Mouse (Mus musculus) liver, embryonic 14.5 days (tissue): ENCODE measurements around the gene Efnb2. TPM values are rescaled to one million over a fixed set of nuclear protein-coding genes. Genes with fewer than 3 reads are reported as not detected.

Source experiments
- ATAC-seq: fragments of 200-750 bp; cut with Nextera tagmentation; 2 replicates; pipeline ENCODE4 v1.8.0; 2017; ENCODE audit warnings: moderate number of reproducible peaks, mild to moderate bottlenecking, moderate library complexity; ENCODE audit not compliant: insufficient read depth
- DNase-seq, 3 experiments: peaks; one replicate each; pipeline ENCODE4 v3.0.0-alpha.2; 2012 to 2013; ENCODE audit warnings: low read depth in 3 of 3, low spot score in 3 of 3
- H3K27ac ChIP-seq: fragments of 300-500 bp; sonication (generic); 2 replicates; pipeline ENCODE4 v1.5.1; 2014; ENCODE audit warnings: moderate library complexity, mild to moderate bottlenecking, control low read depth, inconsistent platforms
- H3K27me3 ChIP-seq: fragments of 300-500 bp; sonication (generic); 2 replicates; pipeline ENCODE4 v1.6.1; 2014; ENCODE audit warnings: mild to moderate bottlenecking, low read length, moderate library complexity; ENCODE audit not compliant: control insufficient read depth, insufficient read depth
- H3K36me3 ChIP-seq: fragments of 300-500 bp; sonication (generic); replicated peaks from 2 replicates; pipeline ENCODE4 v1.6.1; 2014; ENCODE audit warnings: low read depth; ENCODE audit not compliant: control insufficient read depth, insufficient read depth
- H3K4me1 ChIP-seq, 2 experiments: fragments of 200-500 bp in 1 of 2; fragments of 300-500 bp in 1 of 2; sonication (generic) in 1 of 2; replicated peaks; 2 replicates each; pipeline ENCODE4 v1.6.1; 2012 to 2014; ENCODE audit warnings: antibody characterized with exemption in 1 of 2, inconsistent platforms in 1 of 2, low read length in 1 of 2; ENCODE audit not compliant: control insufficient read depth in 2 of 2, insufficient read depth in 2 of 2
- H3K4me2 ChIP-seq: fragments of 300-500 bp; sonication (generic); 2 replicates; pipeline ENCODE4 v1.6.1; 2014; ENCODE audit warnings: low read depth, mild to moderate bottlenecking, control low read depth, moderate library complexity
- H3K4me3 ChIP-seq, 2 experiments: fragments of 200-500 bp in 1 of 2; fragments of 300-500 bp in 1 of 2; sonication (generic) in 1 of 2; 2 replicates each; pipeline ENCODE4 v1.5.1; 2012 to 2014; ENCODE audit warnings: low read depth in 2 of 2, low read length in 2 of 2, mild to moderate bottlenecking in 2 of 2, control low read depth in 1 of 2, inconsistent platforms in 1 of 2, moderate library complexity in 1 of 2; ENCODE audit not compliant: insufficient read depth in 1 of 2
- H3K9ac ChIP-seq: fragments of 300-500 bp; sonication (generic); replicated peaks from 2 replicates; pipeline ENCODE4 v1.6.1; 2014; ENCODE audit warnings: mild to moderate bottlenecking, control low read depth, moderate library complexity
- H3K9me3 ChIP-seq: fragments of 300-500 bp; sonication (generic); 2 replicates; pipeline ENCODE4 v1.6.1; 2016; ENCODE audit warnings: low read length, mixed read lengths; ENCODE audit not compliant: control insufficient read depth
- CTCF ChIP-seq: IDR thresholded peaks from 2 replicates; pipeline ENCODE4 v1.5.1; 2016; ENCODE audit warnings: antibody characterized with exemption, low read depth, control low read depth
- EP300 ChIP-seq: IDR thresholded peaks from 2 replicates; pipeline ENCODE4 v1.6.1; 2016; ENCODE audit warnings: antibody characterized with exemption, low read depth
- WGBS: fragments of 180-500 bp; shearing (Covaris S2); extraction: QIAGEN DNeasy Blood & Tissue Kit; methylation state at CpG from one replicate; pipeline ENCODE4 v1.1.7; 2014; ENCODE audit not compliant: insufficient replicate concordance; 5-methylcytosine and 5-hydroxymethylcytosine counted together
- polyA plus RNA-seq, 2 experiments: library from polyadenylated mRNA; depleted of rRNA in 1 of 2; stranded (reverse) in 1 of 2; unstranded in 1 of 2; fragments of >200 nt; fragmentation: Nextera tagmentation in 1 of 2; extraction: Ambion mirVana in 1 of 2; gene quantifications; 2 replicates each; pipeline versions ENCODE4 v1.2.1 to v1.2.3; 2012 to 2014

Gene Efnb2
- polyA plus RNA-seq, 2 experiments = 0.79 to 0.85 TPM

DNA sequence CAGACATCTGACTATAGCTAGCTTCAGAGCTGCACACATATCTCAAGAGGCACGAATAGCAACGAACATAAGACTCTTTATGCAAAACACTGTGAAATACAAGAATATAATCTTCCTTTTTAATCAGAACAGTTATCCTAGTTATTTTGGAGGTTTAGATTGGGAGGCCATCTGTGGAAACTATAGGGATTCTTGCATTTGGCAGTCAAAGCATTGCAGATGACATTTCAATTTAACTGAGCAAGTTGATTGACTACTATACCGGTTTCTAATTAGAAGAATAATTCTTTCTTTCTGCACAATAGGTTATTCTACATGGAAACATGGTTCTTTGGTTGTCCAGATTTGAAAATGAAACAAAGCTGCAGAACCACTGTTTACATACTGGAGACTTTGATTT lies 38.6 kb downstream of the Efnb2 start:
- no peaks in the 10 kb centered on the region for H3K4me1 ChIP-seq
- TF ChIP-seq EP300 = no peak
- TF ChIP-seq CTCF = no peak
- no peak overlapping the region for H3K27ac ChIP-seq
- no peak overlapping the region for H3K4me2 ChIP-seq
- WGBS = 66% methylated on average over 3 of the region's 3 CpGs
- H3K27me3 ChIP-seq = no peaks in the 10 kb centered on the region
- no peak for ATAC-seq
- H3K9ac ChIP-seq = no peak overlapping the region
- H3K36me3 ChIP-seq = no peaks in the 10 kb centered on the region
- no peak overlapping the region for H3K4me3 ChIP-seq
- no peak for DNase-seq
- no peaks in the 10 kb centered on the region for H3K9me3 ChIP-seq

- Histone ChIP-seq H3K9me3 (no peaks in the 10 kb centered on the region), H3K4me2 (no peak overlapping the region), H3K9ac (no peak overlapping the region), H3K36me3 (no peaks in the 10 kb centered on the region), H3K4me1 (no peaks in the 10 kb centered on the region), H3K4me3 (no peak overlapping the region), H3K27me3 (no peaks in the 10 kb centered on the region), H3K27ac (no peak overlapping the region)
- DNase-seq (no peak), ATAC-seq (no peak)
- 71% methylated on average over 12 of the region's 12 CpGs for WGBS
- TF ChIP-seq CTCF = no peak
- no peak for TF ChIP-seq EP300
These were observed 39.0 kb downstream of the Efnb2 start for GRCm38 (mm10) chr8:8622031-8622430.

DNA sequence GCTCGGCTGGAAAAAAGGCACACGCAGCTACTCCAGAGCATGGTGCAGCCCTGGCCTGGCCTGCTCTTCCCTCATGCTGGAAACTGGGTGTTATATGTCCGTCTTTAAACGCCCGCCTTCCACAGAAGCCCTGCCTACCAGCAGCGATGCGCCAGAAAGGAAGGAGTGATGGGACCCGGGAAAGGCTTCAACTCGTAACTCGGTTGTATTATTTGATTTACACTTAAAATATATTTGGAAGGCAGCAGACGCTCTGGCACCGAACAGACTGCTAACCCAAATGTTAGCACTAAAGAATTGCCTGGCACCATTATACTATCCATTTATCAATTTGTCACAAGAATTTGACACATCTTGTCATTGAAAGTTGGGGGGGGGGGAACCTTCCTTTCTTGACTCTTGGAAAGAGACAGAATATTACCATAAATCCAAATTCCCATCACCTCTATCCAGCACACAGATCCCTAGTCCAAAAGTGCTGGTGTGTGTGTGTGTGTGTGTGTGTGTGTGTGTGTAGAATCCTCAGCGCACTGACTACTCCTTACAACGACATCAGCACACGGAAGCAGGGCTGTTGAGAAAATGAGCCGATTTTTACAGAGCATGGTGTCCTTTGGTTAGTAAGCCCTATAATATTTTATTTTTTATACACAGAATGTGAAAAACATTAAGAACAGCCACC lies 39.7 kb downstream of the Efnb2 start:
- Histone ChIP-seq H3K9me3 (no peaks in the 10 kb centered on the region), H3K4me3 (no peak overlapping the region), H3K36me3 (no peaks in the 10 kb centered on the region), H3K9ac (no peak overlapping the region), H3K27ac (no peak overlapping the region), H3K4me1 (no peaks in the 10 kb centered on the region), H3K27me3 (no peaks in the 10 kb centered on the region), H3K4me2 (no peak overlapping the region)
- DNase-seq (no peak), ATAC-seq (no peak)
- TF ChIP-seq CTCF (no peak), EP300 (no peak)
- WGBS = 75% methylated on average over 16 of the region's 16 CpGs

GRCm38 (mm10) chr8:8620536-8620935 lies 40.5 kb downstream of the Efnb2 start:
- H3K27ac ChIP-seq = no peak overlapping the region
- no peaks in the 10 kb centered on the region for H3K9me3 ChIP-seq
- H3K9ac ChIP-seq = no peak overlapping the region
- TF ChIP-seq EP300 = no peak
- no peaks in the 10 kb centered on the region for H3K36me3 ChIP-seq
- no peaks in the 10 kb centered on the region for H3K4me1 ChIP-seq
- H3K4me3 ChIP-seq = no peak overlapping the region
- H3K27me3 ChIP-seq = no peaks in the 10 kb centered on the region
- ATAC-seq (no peak), DNase-seq (no peak)
- 76% methylated on average over 21 of the region's 21 CpGs for WGBS
- H3K4me2 ChIP-seq = no peak overlapping the region

GRCm38 (mm10) chr8:8619221-8620194 lies 41.5 kb downstream of the Efnb2 start:
- whole genome bisulfite sequencing = 63% methylated on average over 19 of the region's 19 CpGs
- Histone ChIP-seq H3K9me3 (no peaks in the 10 kb centered on the region), H3K4me3 (no peak overlapping the region), H3K36me3 (no peaks in the 10 kb centered on the region), H3K27me3 (no peaks in the 10 kb centered on the region), H3K4me1 (no peaks in the 10 kb centered on the region), H3K4me2 (no peak overlapping the region), H3K9ac (no peak overlapping the region), H3K27ac (no peak overlapping the region)
- DNase-seq (no peak), ATAC-seq (no peak)
- TF ChIP-seq EP300 (no peak), CTCF (no peak)
